Mouse (Mus musculus): ENCODE results near the gene Atp2a1. TPM values are rescaled to one million over a fixed set of nuclear protein-coding genes. Genes with fewer than 3 reads are reported as not detected.

Gene Atp2a1
- 0.27 and 0.34 TPM in 2 replicates for polyA plus RNA-seq (2012; ENCODE audit: low replicate concordance)

DNA sequence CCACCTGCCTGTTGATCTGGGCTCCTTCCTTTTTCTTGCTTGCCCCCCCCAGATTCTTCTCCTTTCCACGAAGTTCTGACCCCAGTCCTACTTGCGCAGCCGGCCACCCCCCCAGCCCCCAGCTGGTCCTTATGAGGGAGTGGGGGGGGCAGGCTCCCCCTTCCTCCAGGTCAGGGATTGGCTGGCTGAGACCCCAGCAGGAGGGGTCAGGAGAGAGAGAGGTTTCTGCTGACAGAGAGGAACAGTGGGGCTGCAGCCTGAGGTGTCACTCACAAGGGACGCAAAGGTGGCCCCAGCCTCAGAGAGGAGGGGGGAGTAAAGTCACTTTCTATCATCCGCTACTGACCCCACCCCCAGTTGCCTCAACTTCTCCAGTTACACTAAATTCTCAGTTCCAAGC is at the start of gene Atp2a1:
Atp2a1 (minus strand) TSS at position 105 of the 400 bp plus-strand sequence.

DNA sequence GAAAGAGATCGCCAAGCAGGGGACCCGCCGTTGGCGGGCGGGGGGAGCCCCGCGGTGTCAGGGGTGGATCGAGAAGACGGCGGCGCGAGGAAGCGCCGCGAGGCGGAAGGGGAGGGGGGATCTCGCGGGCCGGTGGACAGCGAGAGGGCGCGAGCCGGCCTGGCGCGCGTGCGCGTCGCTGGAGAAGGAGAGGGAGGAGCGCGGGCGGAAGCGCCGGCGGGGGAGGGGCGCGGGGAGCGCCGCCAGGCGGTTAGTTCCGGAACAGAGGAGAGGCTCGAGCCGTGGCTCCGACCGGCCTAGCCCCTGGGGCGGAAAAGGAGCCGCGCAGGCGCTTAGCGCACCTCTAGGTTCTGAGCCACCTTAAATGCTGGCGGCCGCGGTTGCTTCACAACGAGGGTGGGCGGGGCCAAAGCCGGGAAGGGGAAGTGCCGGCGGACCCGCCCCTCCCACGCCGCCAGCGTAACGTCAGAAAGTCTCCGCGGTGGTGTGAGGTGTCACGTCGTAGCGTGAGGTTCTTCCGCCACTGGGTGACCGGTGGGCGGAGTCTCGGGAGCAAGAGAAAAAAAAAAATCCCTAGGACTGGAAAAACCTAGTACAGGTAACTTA is 40.5 kb upstream of the Atp2a1 start, which contains the start of gene Atxn2l:
Atxn2l (minus strand) TSS at position 165 of the 606 bp plus-strand sequence.

DNA sequence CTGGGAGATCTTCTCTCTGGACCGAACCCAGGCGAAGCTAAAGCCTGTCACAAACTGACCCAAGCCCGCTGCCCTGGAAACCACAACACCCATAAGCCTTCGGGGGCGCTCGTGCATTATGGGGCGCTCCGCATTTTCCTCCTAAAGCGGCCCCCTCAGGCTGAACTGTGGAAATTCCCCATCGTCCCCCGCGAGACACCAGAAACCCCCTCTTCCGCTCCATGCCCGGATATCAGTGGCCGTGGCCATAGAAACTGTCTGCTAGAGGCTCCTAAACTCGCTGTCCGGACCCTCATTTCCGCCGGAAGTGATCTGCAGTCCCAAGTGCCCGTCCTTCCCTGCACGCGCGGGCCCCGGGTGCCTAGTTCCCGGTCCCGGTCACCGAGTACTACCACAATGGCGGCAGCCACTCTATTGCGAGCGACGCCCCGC is 24.2 kb upstream of the Atp2a1 start, which contains the start of gene Tufm:
Tufm (plus strand) TSS at position 310 of the 432 bp plus-strand sequence.

DNA sequence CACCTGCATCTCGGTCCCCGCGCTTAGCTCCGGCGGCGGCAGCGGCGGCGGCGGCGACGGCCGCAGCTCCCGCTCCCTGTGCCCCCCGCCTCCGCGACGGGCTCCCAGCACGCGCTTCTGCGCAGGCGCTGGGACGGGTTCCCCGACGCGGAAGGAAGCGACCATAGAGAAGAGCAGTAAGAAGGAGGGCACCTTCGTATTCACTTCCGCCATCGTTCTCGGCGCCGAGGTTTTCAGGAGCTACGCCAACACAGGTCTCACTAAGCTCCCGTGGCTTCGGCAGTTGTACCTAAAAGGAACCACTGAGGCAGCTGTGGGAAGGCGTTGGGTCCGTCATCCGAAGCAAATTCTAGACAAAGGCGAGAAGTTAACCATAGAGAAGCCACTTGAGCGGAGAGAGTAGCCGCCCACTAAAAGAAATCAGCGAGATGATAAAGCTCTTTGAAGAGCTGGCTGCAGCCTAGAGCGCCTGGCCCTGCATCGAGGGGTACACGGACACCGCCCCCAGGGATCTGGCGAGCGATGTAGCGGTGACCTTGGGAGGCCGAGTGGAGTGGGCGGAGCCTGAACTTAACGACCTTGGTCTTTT is 12.2 kb upstream of the Atp2a1 start, which contains the start of gene Sh2b1:
Sh2b1 (minus strand) TSS at position 432 of the 589 bp plus-strand sequence.

DNA sequence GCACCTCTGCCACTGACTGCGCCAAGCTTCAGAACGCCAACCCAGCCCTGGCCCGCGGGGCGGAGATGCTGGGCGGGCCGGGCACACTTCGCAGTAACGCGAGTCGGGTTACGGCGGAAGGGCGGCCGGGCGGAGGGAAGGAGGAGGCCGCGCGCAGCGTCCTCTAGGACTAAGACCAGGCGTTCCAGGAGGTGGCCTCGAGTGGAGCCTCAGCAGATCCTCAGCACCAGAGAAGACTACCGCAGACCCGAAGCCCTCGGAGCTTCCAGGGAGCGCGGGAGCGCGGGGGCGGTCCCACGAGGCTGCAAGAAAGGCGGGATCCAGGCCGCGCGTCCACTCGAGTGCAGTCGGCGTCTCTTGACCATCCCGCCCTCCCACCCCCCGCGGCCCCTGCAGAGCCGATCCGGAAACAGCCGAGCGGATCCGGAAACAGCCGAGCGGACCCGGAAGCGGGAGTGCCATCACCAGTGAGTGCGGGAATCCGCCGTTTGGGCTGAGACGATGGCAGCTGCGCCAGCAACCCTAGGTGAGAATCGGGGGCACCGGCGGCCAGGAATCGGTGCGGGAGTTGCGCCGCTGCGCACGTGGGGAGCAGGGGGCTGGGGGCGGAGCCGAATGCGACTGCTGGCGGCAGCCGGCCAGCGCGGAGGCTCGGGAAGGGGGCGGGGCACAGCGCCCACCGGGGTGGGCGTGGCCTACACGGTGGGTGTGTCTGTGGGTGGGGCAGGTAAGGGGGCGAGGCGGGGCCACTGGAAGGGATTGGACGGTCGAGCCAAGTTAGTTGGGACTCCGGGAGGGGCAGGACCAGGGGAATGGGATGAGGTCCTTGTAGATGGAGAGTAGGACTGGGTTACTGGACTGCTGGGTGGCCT is 34.0 kb downstream of the Atp2a1 start, which contains the start of gene Rabep2:
Rabep2 (plus strand) TSS at position 129 of the 872 bp plus-strand sequence.

DNA sequence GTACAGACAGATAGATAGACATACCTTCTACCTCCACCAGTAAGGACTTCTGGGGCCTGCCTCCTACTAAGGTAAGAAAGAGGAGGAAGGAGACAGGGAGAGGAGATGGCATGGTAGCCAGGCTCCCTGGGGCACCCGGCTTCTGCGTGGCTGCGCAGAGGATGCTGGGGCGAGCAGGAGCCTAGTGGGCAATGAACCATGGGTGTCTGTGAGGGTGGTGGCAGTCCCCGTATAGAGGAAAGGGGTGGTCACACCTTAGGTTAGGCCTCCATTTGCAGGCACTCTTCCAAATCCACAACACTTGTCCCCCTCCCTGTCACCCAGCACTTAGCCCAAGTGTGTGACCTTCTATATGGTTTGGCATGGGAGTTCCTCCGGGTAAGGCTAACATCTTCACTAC is 48.2 kb downstream of the Atp2a1 start, which contains the start of gene Cd19:
Cd19 (minus strand) TSS at position 165 of the 400 bp plus-strand sequence.

DNA sequence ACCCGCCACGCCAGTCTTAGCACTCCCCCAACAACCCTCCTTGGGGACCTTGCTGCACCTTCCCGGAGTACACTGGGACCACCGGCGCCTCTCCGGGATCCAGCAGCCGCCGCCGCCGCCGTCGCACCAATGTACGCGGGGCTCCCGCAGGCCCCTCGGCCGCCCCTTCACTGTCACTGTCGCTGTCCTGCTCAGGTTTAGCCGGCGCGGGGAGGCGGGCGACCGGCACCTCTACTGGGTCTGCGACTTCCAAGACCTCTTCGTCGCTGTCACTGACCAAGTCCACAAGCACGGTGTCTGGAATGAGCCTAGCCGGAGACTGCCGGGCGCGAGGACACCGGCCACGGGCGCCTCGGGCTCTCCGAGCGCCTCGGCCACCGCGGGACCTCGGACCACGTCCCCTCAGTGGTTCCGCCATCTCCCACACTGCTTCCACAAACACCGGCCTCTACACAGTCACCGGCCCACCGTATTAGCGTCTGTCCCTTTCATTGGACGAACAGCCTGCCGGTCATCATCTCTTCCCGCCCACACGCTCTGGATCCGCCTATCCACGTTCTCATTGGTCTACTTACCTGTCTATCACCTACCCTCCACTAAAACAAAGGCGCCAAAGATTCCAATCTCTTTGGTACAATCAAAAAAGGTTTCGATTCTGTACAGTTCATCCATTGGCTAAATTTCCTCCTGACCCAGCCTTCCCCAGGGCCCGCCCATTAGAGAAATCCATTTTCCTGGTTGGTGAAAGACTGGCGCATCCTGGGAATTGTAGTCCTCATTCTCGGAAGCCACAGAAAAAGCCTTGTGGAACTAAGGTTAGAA is 66.4 kb downstream of the Atp2a1 start, which contains the start of gene Nfatc2ip:
Nfatc2ip (minus strand) TSS at position 440 of the 822 bp plus-strand sequence.

Other genes with a start within 250 kb of the Atp2a1 start
- gene Sbk1, start 190.5 kb downstream of the Atp2a1 start, polyA plus RNA-seq (2012; ENCODE audit: low replicate concordance): 51.0 and 58.3 TPM in 2 replicates
- gene Lat, start 93.5 kb downstream of the Atp2a1 start, polyA plus RNA-seq (2012; ENCODE audit: low replicate concordance): 15.7 and 32.8 TPM in 2 replicates
- 107 and 109 TPM in 2 replicates for gene Spns1, start 85.7 kb downstream of the Atp2a1 start, polyA plus RNA-seq (2012; ENCODE audit: low replicate concordance)
- gene Nfatc2ip, start 66.4 kb downstream of the Atp2a1 start, polyA plus RNA-seq (2012; ENCODE audit: low replicate concordance): 5.5 and 6.0 TPM in 2 replicates
- 15.0 and 38.2 TPM in 2 replicates for gene Cd19, start 48.2 kb downstream of the Atp2a1 start, polyA plus RNA-seq (2012; ENCODE audit: low replicate concordance)
- 58.1 and 79.3 TPM in 2 replicates for gene Rabep2, start 34.3 kb downstream of the Atp2a1 start, polyA plus RNA-seq (2012; ENCODE audit: low replicate concordance)
- 56.4 and 77.6 TPM in 2 replicates for gene Sh2b1, start 12.3 kb upstream of the Atp2a1 start, polyA plus RNA-seq (2012; ENCODE audit: low replicate concordance)
- gene Tufm, start 24.3 kb upstream of the Atp2a1 start, polyA plus RNA-seq (2012; ENCODE audit: low replicate concordance): 19.5 and 71.4 TPM in 2 replicates
- 1,237 and 1,711 TPM in 2 replicates for gene Atxn2l, start 40.3 kb upstream of the Atp2a1 start, polyA plus RNA-seq (2012; ENCODE audit: low replicate concordance)
- 46.8 and 71.7 TPM in 2 replicates for gene Eif3c, start 103.3 kb upstream of the Atp2a1 start, polyA plus RNA-seq (2012; ENCODE audit: low replicate concordance)
- gene Apobr, start 121.8 kb upstream of the Atp2a1 start, polyA plus RNA-seq (2012; ENCODE audit: low replicate concordance): 13.9 and 17.3 TPM in 2 replicates
- gene Cln3, start 122.7 kb upstream of the Atp2a1 start, polyA plus RNA-seq (2012; ENCODE audit: low replicate concordance): 6.0 and 18.7 TPM in 2 replicates
- 0.47 and 2.1 TPM in 2 replicates for gene Il27, start 131.8 kb upstream of the Atp2a1 start, polyA plus RNA-seq (2012; ENCODE audit: low replicate concordance)
- gene Nupr1, start 167.8 kb upstream of the Atp2a1 start, polyA plus RNA-seq (2012; ENCODE audit: low replicate concordance): 5.4 and 6.2 TPM in 2 replicates
- gene Sgf29, start 186.2 kb upstream of the Atp2a1 start, polyA plus RNA-seq (2012; ENCODE audit: low replicate concordance): 23.6 and 70.5 TPM in 2 replicates
- gene Sult1a1, start 213.3 kb upstream of the Atp2a1 start, polyA plus RNA-seq (2012; ENCODE audit: low replicate concordance): 0.32 TPM in 1 of 2 replicates, not detected in the other
- gene Bola2, start 232.3 kb upstream of the Atp2a1 start, polyA plus RNA-seq (2012; ENCODE audit: low replicate concordance): 88.6 and 107 TPM in 2 replicates
- 2.9 and 6.9 TPM in 2 replicates for gene Slx1b, start 232.7 kb upstream of the Atp2a1 start, polyA plus RNA-seq (2012; ENCODE audit: low replicate concordance)
- gene Coro1a, start 244.7 kb upstream of the Atp2a1 start, polyA plus RNA-seq (2012; ENCODE audit: low replicate concordance): 287 and 313 TPM in 2 replicates